Mouse (Mus musculus) kidney, embryonic 14.5 days (tissue): ENCODE results near the gene Tmsb15l. TPM values are rescaled to one million over a fixed set of nuclear protein-coding genes. Genes with fewer than 3 reads are reported as not detected.
A peak's percentile ranks its signal among the peaks of the same experiment; 100 is the strongest.

Experiments used
- ATAC-seq: fragments of 200-750 bp; cut with Nextera tagmentation; 2 replicates; pipeline ENCODE4 v1.8.0; 2017; ENCODE audit warnings: moderate number of reproducible peaks, mild to moderate bottlenecking, moderate TSS enrichment, moderate library complexity; ENCODE audit not compliant: low FRiP score, low TSS enrichment
- H3K27ac ChIP-seq: fragments of 300-500 bp; sonication (generic); 2 replicates; pipeline ENCODE4 v1.5.1; 2014; ENCODE audit warnings: low read depth, mild to moderate bottlenecking, low read length, moderate library complexity, mixed read lengths
- H3K27me3 ChIP-seq: fragments of 300-500 bp; sonication (generic); 2 replicates; pipeline ENCODE4 v1.6.1; 2014; ENCODE audit warnings: mild to moderate bottlenecking, low read length; ENCODE audit not compliant: control insufficient read depth, insufficient read depth
- H3K36me3 ChIP-seq: fragments of 300-500 bp; sonication (generic); 2 replicates; pipeline ENCODE4 v1.6.1; 2014; ENCODE audit warnings: low read length, mixed read lengths; ENCODE audit not compliant: control insufficient read depth, insufficient read depth
- H3K4me1 ChIP-seq: fragments of 300-500 bp; sonication (generic); 2 replicates; pipeline ENCODE4 v1.6.1; 2014; ENCODE audit warnings: low read length, mixed read lengths; ENCODE audit not compliant: control insufficient read depth, insufficient read depth
- H3K4me2 ChIP-seq: fragments of 300-500 bp; sonication (generic); replicated peaks from 2 replicates; pipeline ENCODE4 v1.6.1; 2014; ENCODE audit warnings: low read depth, mild to moderate bottlenecking, low read length
- H3K4me3 ChIP-seq: fragments of 300-500 bp; sonication (generic); 2 replicates; pipeline ENCODE4 v1.5.1; 2014; ENCODE audit warnings: mild to moderate bottlenecking, low read length
- H3K9ac ChIP-seq: fragments of 300-500 bp; sonication (generic); 2 replicates; pipeline ENCODE4 v1.6.1; 2014; ENCODE audit warnings: low read depth, mild to moderate bottlenecking, low read length, moderate library complexity
- H3K9me3 ChIP-seq: fragments of 300-500 bp; sonication (generic); 2 replicates; pipeline ENCODE4 v1.6.1; 2016; ENCODE audit warnings: low read length; ENCODE audit not compliant: control insufficient read depth
- WGBS: fragments of 180-500 bp; shearing (Covaris S2); extraction: QIAGEN DNeasy Blood & Tissue Kit; methylation state at CpG from one replicate; pipeline ENCODE4 v1.1.7; 2014; 5-methylcytosine and 5-hydroxymethylcytosine counted together
- polyA plus RNA-seq: library from polyadenylated mRNA; unstranded; fragments of >200 nt; fragmentation: Nextera tagmentation; extraction: Ambion mirVana; gene quantifications from 2 replicates; pipeline ENCODE4 v1.2.1, GENCODE M21; 2014

The Tmsb15l gene
- polyA plus RNA-seq, result 4.5 and 4.9 TPM in 2 replicates

DNA sequence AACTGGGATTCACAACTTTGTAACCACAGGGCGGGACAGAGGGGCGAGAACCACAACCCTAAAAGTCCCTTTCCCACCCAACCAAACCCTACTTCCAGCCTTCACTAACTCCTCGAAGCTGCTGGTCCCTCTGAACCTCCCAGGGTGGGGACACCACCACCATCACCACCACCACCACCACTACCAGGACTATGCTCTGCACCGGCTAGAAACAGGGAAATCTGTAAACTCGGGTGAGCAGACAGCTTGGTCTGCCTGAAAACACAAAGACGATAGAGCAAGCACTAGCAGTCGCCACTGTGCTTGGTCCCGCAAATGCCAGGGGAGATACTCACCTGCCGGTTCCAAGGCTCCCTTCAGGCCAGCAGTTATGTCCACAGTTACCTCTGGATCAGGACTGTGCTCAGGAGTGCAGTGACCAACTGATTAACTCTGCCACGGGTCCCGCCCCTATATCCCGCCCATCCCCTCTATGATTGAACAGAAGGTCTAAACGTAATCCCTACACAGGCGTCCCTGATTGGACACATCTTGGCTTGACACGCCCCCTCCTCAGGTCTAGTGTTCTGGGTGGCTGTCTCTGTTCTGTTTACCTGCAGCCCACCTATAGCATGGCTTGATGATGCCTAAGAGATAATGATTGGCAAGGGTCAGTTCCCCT, at the start of gene Tmsb15l, which contains the start of gene Tmsb15b1:
Gene Tmsb15l (minus strand): TSS at position 446 of the 661 bp plus-strand sequence.
Gene Tmsb15b1 (minus strand): TSS at position 451 of the 661 bp plus-strand sequence.
- H3K36me3 ChIP-seq, result no peaks in the 10 kb centered on the region
- H3K4me1 ChIP-seq, result no peaks in the 10 kb centered on the region
- peak within 1 kb of the TSS; percentile 42; the same call in 1 of the 2 replicates for H3K9ac ChIP-seq
- 41% methylated on average over 15 of the region's 15 CpGs for WGBS
- H3K4me2 ChIP-seq, result peak within 1 kb of the TSS; percentile 47
- H3K4me3 ChIP-seq, result peak within 1 kb of the TSS; percentile 37
- no peaks in the 10 kb centered on the region for H3K9me3 ChIP-seq
- ATAC-seq, result peak; percentile 100
- H3K27ac ChIP-seq, result no peak within 1 kb of the TSS
- H3K27me3 ChIP-seq, result no peaks in the 10 kb centered on the region

- no peak for ATAC-seq
- 19% methylated on average over 1 of the region's 1 CpGs for WGBS
- no peak overlapping the region for H3K4me2 ChIP-seq
These were observed 42.6 kb upstream of the Tmsb15l start for GRCm38 (mm10) chrX:137019310-137019709.

DNA sequence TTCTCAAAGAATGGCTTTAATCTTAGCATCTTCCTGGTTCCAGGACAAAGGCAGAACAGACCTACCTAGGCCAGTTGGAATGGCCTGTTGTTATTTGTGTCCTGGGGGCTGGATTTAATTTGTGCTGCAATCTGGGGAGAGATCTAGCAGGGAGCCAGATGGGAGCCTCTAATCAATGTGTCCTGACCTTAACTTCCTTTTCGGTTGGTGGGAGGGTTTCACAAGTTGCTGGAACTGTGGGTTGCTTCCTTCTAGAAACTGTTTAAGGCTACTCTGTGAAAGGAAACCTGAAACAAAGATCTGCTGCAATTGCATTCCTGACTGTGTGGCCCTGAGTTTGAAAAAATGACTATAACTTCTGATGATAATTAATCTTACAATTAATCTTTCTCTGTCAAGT, 41.0 kb upstream of the Tmsb15l start:
- Histone ChIP-seq H3K27ac (no peak overlapping the region), H3K4me3 (no peak overlapping the region), H3K9me3 (no peaks in the 10 kb centered on the region), H3K36me3 (no peaks in the 10 kb centered on the region), H3K4me1 (no peaks in the 10 kb centered on the region), H3K9ac (no peak overlapping the region), H3K27me3 (no peaks in the 10 kb centered on the region), H3K4me2 (no peak overlapping the region)
- no peak for ATAC-seq
- 77% methylated on average over 1 of the region's 1 CpGs for WGBS

More at GRCm38 (mm10) chrX:137019310-137019709, 42.6 kb upstream of the Tmsb15l start:
- H3K4me3 ChIP-seq, result no peak overlapping the region
- no peaks in the 10 kb centered on the region for H3K36me3 ChIP-seq
- no peaks in the 10 kb centered on the region for H3K4me1 ChIP-seq
- no peak overlapping the region for H3K9ac ChIP-seq
- no peak overlapping the region for H3K27ac ChIP-seq
- no peaks in the 10 kb centered on the region for H3K9me3 ChIP-seq
- H3K27me3 ChIP-seq, result no peaks in the 10 kb centered on the region

GRCm38 (mm10) chrX:137015099-137015709, 38.5 kb upstream of the Tmsb15l start:
- H3K4me2 ChIP-seq, result no peak overlapping the region
- no peaks in the 10 kb centered on the region for H3K9me3 ChIP-seq
- no peak overlapping the region for H3K4me3 ChIP-seq
- no peaks in the 10 kb centered on the region for H3K4me1 ChIP-seq
- H3K27me3 ChIP-seq, result no peaks in the 10 kb centered on the region
- ATAC-seq, result no peak; the same call in 1 of the 2 replicates
- H3K27ac ChIP-seq, result no peak overlapping the region
- H3K36me3 ChIP-seq, result no peaks in the 10 kb centered on the region
- no peak overlapping the region for H3K9ac ChIP-seq
- WGBS, result 60% methylated on average over 6 of the region's 6 CpGs

DNA sequence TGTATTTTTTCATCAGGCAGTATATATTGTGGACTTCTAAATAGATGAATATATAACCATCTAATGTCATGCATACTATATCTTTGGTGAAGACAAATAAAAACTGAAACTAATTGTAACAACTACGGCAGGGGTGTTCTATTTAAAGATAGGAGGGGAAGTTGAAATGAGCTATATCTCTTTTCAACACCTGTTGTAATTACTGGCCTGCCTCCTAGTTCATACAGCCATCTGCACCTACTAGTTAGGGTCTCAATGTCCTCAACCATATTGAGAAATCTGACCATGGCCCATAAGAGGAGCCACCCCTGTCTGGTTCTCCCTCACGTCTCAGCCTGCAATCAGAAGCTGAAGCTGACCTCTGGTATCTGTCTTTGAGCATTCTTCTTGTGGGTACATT, 19.6 kb upstream of the Tmsb15l start:
- Histone ChIP-seq H3K27me3 (no peaks in the 10 kb centered on the region), H3K9me3 (no peaks in the 10 kb centered on the region), H3K27ac (no peak overlapping the region), H3K4me3 (no peak overlapping the region), H3K9ac (no peak overlapping the region), H3K4me1 (no peaks in the 10 kb centered on the region), H3K36me3 (no peaks in the 10 kb centered on the region), H3K4me2 (no peak overlapping the region)
- ATAC-seq, result no peak
- 76% methylated on average over 2 of the region's 2 CpGs for WGBS

- 36% methylated on average over 14 of the region's 14 CpGs for WGBS
These were observed 17.0 kb upstream of the Tmsb15l start for GRCm38 (mm10) chrX:136993641-136994040.

GRCm38 (mm10) chrX:136992978-136993547, 16.4 kb upstream of the Tmsb15l start, which contains the start of gene Zcchc18:
Gene Zcchc18, plus strand, starts transcription at chrX:136993155.
- peak; percentile 98 for ATAC-seq

More at GRCm38 (mm10) chrX:136993641-136994040, 17.0 kb upstream of the Tmsb15l start:
- no peak overlapping the region for H3K27ac ChIP-seq
- H3K4me2 ChIP-seq, result peak overlapping the region; percentile 55
- ATAC-seq, result 0 out of 2 replicates have a peak, but pooled peaks have one; percentile 7
- H3K27me3 ChIP-seq, result no peaks in the 10 kb centered on the region
- no peaks in the 10 kb centered on the region for H3K36me3 ChIP-seq
- H3K4me3 ChIP-seq, result peak overlapping the region; percentile 36
- no peaks in the 10 kb centered on the region for H3K9me3 ChIP-seq
- H3K4me1 ChIP-seq, result no peaks in the 10 kb centered on the region
- H3K9ac ChIP-seq, result no peak overlapping the region

GRCm38 (mm10) chrX:136992191-136992965, 15.7 kb upstream of the Tmsb15l start:
- Histone ChIP-seq H3K4me2 (peak overlapping the region; percentile 55), H3K9ac (0 out of 2 replicates have a peak overlapping the region, but pooled peaks have one; percentile 34), H3K4me3 (peak overlapping the region; percentile 36), H3K27me3 (no peaks in the 10 kb centered on the region), H3K27ac (no peak overlapping the region), H3K9me3 (no peaks in the 10 kb centered on the region), H3K4me1 (no peaks in the 10 kb centered on the region), H3K36me3 (no peaks in the 10 kb centered on the region)
- ATAC-seq, result peak; percentile 60
- WGBS, result 31% methylated on average over 19 of the region's 19 CpGs

More at GRCm38 (mm10) chrX:136992978-136993547, 16.4 kb upstream of the Tmsb15l start, which contains the start of gene Zcchc18:
- Histone ChIP-seq H3K4me2 (peak within 1 kb of the TSS; percentile 55), H3K36me3 (no peaks in the 10 kb centered on the region), H3K27me3 (no peaks in the 10 kb centered on the region), H3K4me3 (peak within 1 kb of the TSS; percentile 36), H3K27ac (no peak within 1 kb of the TSS), H3K9me3 (no peaks in the 10 kb centered on the region), H3K9ac (peak within 1 kb of the TSS; percentile 34; the same call in 1 of the 2 replicates), H3K4me1 (no peaks in the 10 kb centered on the region)
- 25% methylated on average over 26 of the region's 26 CpGs for WGBS
